Mouse (Mus musculus) neural tube, embryonic 15.5 days (tissue): Measurements from ENCODE around the gene Olfr1198. TPM values are rescaled to one million over a fixed set of nuclear protein-coding genes. Genes with fewer than 3 reads are reported as not detected.

Source experiments
- ATAC-seq: fragments of 200-750 bp; cut with Nextera tagmentation; 2 replicates; pipeline ENCODE4 v1.8.0; 2017; ENCODE audit warnings: mild to moderate bottlenecking, moderate TSS enrichment, moderate library complexity; ENCODE audit not compliant: low FRiP score
- H3K27ac ChIP-seq: fragments of 300-500 bp; sonication (generic); replicated peaks from 2 replicates; pipeline ENCODE4 v1.5.1; 2015; ENCODE audit warnings: mild to moderate bottlenecking, inconsistent platforms
- H3K27me3 ChIP-seq: fragments of 300-500 bp; sonication (generic); replicated peaks from 2 replicates; pipeline ENCODE4 v1.6.1; 2015; ENCODE audit warnings: inconsistent platforms
- H3K36me3 ChIP-seq: fragments of 300-500 bp; sonication (generic); 2 replicates; pipeline ENCODE4 v1.6.1; 2015; ENCODE audit warnings: inconsistent platforms
- H3K4me1 ChIP-seq: fragments of 300-500 bp; sonication (generic); 2 replicates; pipeline ENCODE4 v1.6.1; 2015; ENCODE audit warnings: inconsistent platforms
- H3K4me2 ChIP-seq: fragments of 300-500 bp; sonication (generic); 2 replicates; pipeline ENCODE4 v1.6.1; 2015; ENCODE audit warnings: inconsistent platforms, mild to moderate bottlenecking, moderate library complexity
- H3K4me3 ChIP-seq: fragments of 300-500 bp; sonication (generic); replicated peaks from 2 replicates; pipeline ENCODE4 v1.5.1; 2015; ENCODE audit warnings: mild to moderate bottlenecking, inconsistent platforms
- H3K9ac ChIP-seq: fragments of 300-500 bp; sonication (generic); replicated peaks from 2 replicates; pipeline ENCODE4 v1.6.1; 2015; ENCODE audit warnings: mild to moderate bottlenecking, inconsistent platforms
- H3K9me3 ChIP-seq: fragments of 300-500 bp; sonication (generic); replicated peaks from 2 replicates; pipeline ENCODE4 v1.6.1; 2016; ENCODE audit warnings: inconsistent platforms
- WGBS: fragments of 180-500 bp; shearing (Covaris S2); methylation state at CpG from one replicate; pipeline ENCODE4 v1.1.7; 2015; ENCODE audit warnings: mixed read lengths; 5-methylcytosine and 5-hydroxymethylcytosine counted together
- polyA plus RNA-seq: library from polyadenylated mRNA; unstranded; fragments of >200 nt; fragmentation: Nextera tagmentation; extraction: Ambion mirVana; gene quantifications from 2 replicates; pipeline ENCODE4 v1.2.1, GENCODE M21; 2015

Olfr1198 gene
- not detected in 2 replicates for polyA plus RNA-seq

GRCm38 (mm10) chr2:88751270-88751669 lies at the start of gene Olfr1198:
Gene Olfr1198 (minus strand): TSS chr2:88751370.
- Histone ChIP-seq H3K4me3 (no peak within 1 kb of the TSS), H3K27ac (no peak within 1 kb of the TSS), H3K36me3 (no peaks in the 10 kb centered on the region), H3K4me1 (no peaks in the 10 kb centered on the region), H3K27me3 (no peaks in the 10 kb centered on the region), H3K4me2 (no peak within 1 kb of the TSS), H3K9ac (no peak within 1 kb of the TSS), H3K9me3 (no peaks in the 10 kb centered on the region)
- ATAC-seq: no peak
- 98% methylated on average over 2 of the region's 2 CpGs for WGBS

- H3K27me3 ChIP-seq: no peaks in the 10 kb centered on the region
- 86% methylated on average over 6 of the region's 6 CpGs for WGBS
- H3K4me1 ChIP-seq: no peaks in the 10 kb centered on the region
- H3K9ac ChIP-seq: no peak within 1 kb of the TSS
- ATAC-seq: no peak
- H3K36me3 ChIP-seq: no peaks in the 10 kb centered on the region
- no peaks in the 10 kb centered on the region for H3K9me3 ChIP-seq
- no peak within 1 kb of the TSS for H3K4me2 ChIP-seq
- no peak within 1 kb of the TSS for H3K4me3 ChIP-seq
- no peak within 1 kb of the TSS for H3K27ac ChIP-seq
Measured at GRCm38 (mm10) chr2:88792736-88793135, 41.6 kb upstream of the Olfr1198 start, which contains the start of gene Olfr1201. Gene Olfr1201 (plus strand): TSS chr2:88793036.

- no peak within 1 kb of the TSS for H3K4me2 ChIP-seq
- H3K9ac ChIP-seq: no peak within 1 kb of the TSS
- H3K4me3 ChIP-seq: no peak within 1 kb of the TSS
- no peaks in the 10 kb centered on the region for H3K4me1 ChIP-seq
- ATAC-seq: no peak
- WGBS: 83% methylated on average over 2 of the region's 2 CpGs
- H3K9me3 ChIP-seq: no peaks in the 10 kb centered on the region
- H3K36me3 ChIP-seq: no peaks in the 10 kb centered on the region
- H3K27me3 ChIP-seq: no peaks in the 10 kb centered on the region
- H3K27ac ChIP-seq: no peak within 1 kb of the TSS
Measured at GRCm38 (mm10) chr2:88770388-88770787, 19.2 kb upstream of the Olfr1198 start, which contains the start of gene Olfr1200. Gene Olfr1200 (minus strand): TSS chr2:88770488.

- no peak for ATAC-seq
- H3K4me1 ChIP-seq: no peaks in the 10 kb centered on the region
- WGBS: 94% methylated on average over 2 of the region's 2 CpGs
- no peak within 1 kb of the TSS for H3K4me3 ChIP-seq
- H3K9ac ChIP-seq: no peak within 1 kb of the TSS
- no peaks in the 10 kb centered on the region for H3K36me3 ChIP-seq
- no peak within 1 kb of the TSS for H3K27ac ChIP-seq
- H3K9me3 ChIP-seq: no peaks in the 10 kb centered on the region
- H3K27me3 ChIP-seq: no peaks in the 10 kb centered on the region
- H3K4me2 ChIP-seq: no peak within 1 kb of the TSS
Measured at GRCm38 (mm10) chr2:88760369-88760768, 9.2 kb upstream of the Olfr1198 start, which contains the start of gene Olfr1199. Gene Olfr1199 (minus strand): TSS chr2:88760469.

GRCm38 (mm10) chr2:88743379-88743778 lies 7.8 kb downstream of the Olfr1198 start:
- Histone ChIP-seq H3K27me3 (no peaks in the 10 kb centered on the region), H3K9ac (no peak overlapping the region), H3K9me3 (no peaks in the 10 kb centered on the region), H3K36me3 (no peaks in the 10 kb centered on the region), H3K4me2 (no peak overlapping the region), H3K27ac (no peak overlapping the region), H3K4me1 (no peaks in the 10 kb centered on the region), H3K4me3 (no peak overlapping the region)
- WGBS: 74% methylated on average over 3 of the region's 3 CpGs
- ATAC-seq: no peak

GRCm38 (mm10) chr2:88732266-88732665 lies 18.9 kb downstream of the Olfr1198 start, which contains the start of gene Olfr1197:
Gene Olfr1197 (minus strand): TSS chr2:88732366.
- no peak for ATAC-seq
- Histone ChIP-seq H3K9me3 (no peaks in the 10 kb centered on the region), H3K27me3 (no peaks in the 10 kb centered on the region), H3K27ac (no peak within 1 kb of the TSS), H3K4me1 (no peaks in the 10 kb centered on the region), H3K9ac (no peak within 1 kb of the TSS), H3K4me3 (no peak within 1 kb of the TSS), H3K4me2 (no peak within 1 kb of the TSS), H3K36me3 (no peaks in the 10 kb centered on the region)
- 81% methylated on average over 1 of the region's 1 CpGs for WGBS

- no peak for ATAC-seq
- H3K4me1 ChIP-seq: no peaks in the 10 kb centered on the region
- H3K27me3 ChIP-seq: no peaks in the 10 kb centered on the region
- no peaks in the 10 kb centered on the region for H3K36me3 ChIP-seq
- no peak within 1 kb of the TSS for H3K4me3 ChIP-seq
- no peak within 1 kb of the TSS for H3K9ac ChIP-seq
- WGBS: 86% methylated on average over 2 of the region's 2 CpGs
- H3K9me3 ChIP-seq: no peaks in the 10 kb centered on the region
- no peak within 1 kb of the TSS for H3K27ac ChIP-seq
- no peak within 1 kb of the TSS for H3K4me2 ChIP-seq
Measured at GRCm38 (mm10) chr2:88704497-88704896, 46.7 kb downstream of the Olfr1198 start, which contains the start of gene Olfr1196. Gene Olfr1196 (minus strand): TSS chr2:88704597.

Other genes starting within 250 kb of the Olfr1198 start
- gene Olfr1186, start 232.8 kb downstream of the Olfr1198 start, polyA plus RNA-seq: not detected in 2 replicates
- not detected in 2 replicates for gene Olfr1188, start 194.4 kb downstream of the Olfr1198 start, polyA plus RNA-seq
- not detected in 2 replicates for gene Olfr1189, start 164.9 kb downstream of the Olfr1198 start, polyA plus RNA-seq
- gene Olfr1191-ps1, start 110.8 kb downstream of the Olfr1198 start, polyA plus RNA-seq: not detected in 2 replicates
- not detected in 2 replicates for gene Olfr1192-ps1, start 102.9 kb downstream of the Olfr1198 start, polyA plus RNA-seq
- not detected in 2 replicates for gene Olfr1193, start 75.7 kb downstream of the Olfr1198 start, polyA plus RNA-seq
- not detected in 2 replicates for gene Olfr1195, start 62.2 kb downstream of the Olfr1198 start, polyA plus RNA-seq
- not detected in 2 replicates for gene Olfr1196, start 46.8 kb downstream of the Olfr1198 start, polyA plus RNA-seq
- not detected in 2 replicates for gene Olfr1197, start 19.0 kb downstream of the Olfr1198 start, polyA plus RNA-seq
- not detected in 2 replicates for gene Olfr1199, start 9.1 kb upstream of the Olfr1198 start, polyA plus RNA-seq
- not detected in 2 replicates for gene Olfr1200, start 19.1 kb upstream of the Olfr1198 start, polyA plus RNA-seq
- gene Olfr1201, start 41.7 kb upstream of the Olfr1198 start, polyA plus RNA-seq: not detected in 2 replicates
- 0.08 TPM in 1 of 2 replicates, not detected in the other for gene Olfr1202, start 63.1 kb upstream of the Olfr1198 start, polyA plus RNA-seq
- gene Olfr1205, start 78.4 kb upstream of the Olfr1198 start, polyA plus RNA-seq: not detected in 2 replicates
- not detected in 2 replicates for gene Olfr1204, start 97.9 kb upstream of the Olfr1198 start, polyA plus RNA-seq
- gene Olfr1206, start 111.9 kb upstream of the Olfr1198 start, polyA plus RNA-seq: not detected in 2 replicates
- gene Olfr1208, start 150.9 kb upstream of the Olfr1198 start, polyA plus RNA-seq: not detected in 2 replicates
- gene Olfr1209, start 163.8 kb upstream of the Olfr1198 start, polyA plus RNA-seq: not detected in 2 replicates
- not detected in 2 replicates for gene Olfr1211, start 186.7 kb upstream of the Olfr1198 start, polyA plus RNA-seq
- gene Olfr1212, start 202.6 kb upstream of the Olfr1198 start, polyA plus RNA-seq: not detected in 2 replicates
- gene Gm13762, start 228.9 kb upstream of the Olfr1198 start, polyA plus RNA-seq: not detected in 2 replicates
- not detected in 2 replicates for gene Olfr1214, start 241.3 kb upstream of the Olfr1198 start, polyA plus RNA-seq